Mouse (Mus musculus): ENCODE results near the gene Hfe.
"Not testable (repeated sequence)": the region's sequence is repeated elsewhere in the genome, so short reads cannot be mapped to it uniquely, and the experiment has no call there.

The Hfe gene

GRCm38 (mm10) chr13:23708041-23708440 is 2.6 kb downstream of the Hfe start:
- DNase-seq = no peak

DNA sequence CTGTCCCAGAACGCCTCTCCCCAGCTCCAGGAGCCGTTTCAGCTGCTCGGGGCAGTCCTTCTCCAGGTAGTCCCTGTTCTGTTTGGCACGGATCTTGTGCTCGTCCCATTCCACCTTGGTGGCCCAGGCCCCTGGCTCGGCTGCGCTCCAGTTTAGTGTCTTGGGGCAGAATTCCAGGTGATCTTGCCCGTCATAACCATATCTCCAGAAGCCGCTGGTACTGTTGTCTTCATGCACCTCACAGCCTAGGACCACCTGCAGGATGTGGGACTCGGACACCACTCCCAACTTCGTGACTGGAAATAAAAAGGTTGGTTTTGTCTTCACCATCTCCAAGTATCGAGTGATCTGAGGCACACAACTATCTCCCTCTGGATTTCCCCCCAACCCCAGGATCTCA is 3.9 kb downstream of the Hfe start:
- no peak for DNase-seq

DNA sequence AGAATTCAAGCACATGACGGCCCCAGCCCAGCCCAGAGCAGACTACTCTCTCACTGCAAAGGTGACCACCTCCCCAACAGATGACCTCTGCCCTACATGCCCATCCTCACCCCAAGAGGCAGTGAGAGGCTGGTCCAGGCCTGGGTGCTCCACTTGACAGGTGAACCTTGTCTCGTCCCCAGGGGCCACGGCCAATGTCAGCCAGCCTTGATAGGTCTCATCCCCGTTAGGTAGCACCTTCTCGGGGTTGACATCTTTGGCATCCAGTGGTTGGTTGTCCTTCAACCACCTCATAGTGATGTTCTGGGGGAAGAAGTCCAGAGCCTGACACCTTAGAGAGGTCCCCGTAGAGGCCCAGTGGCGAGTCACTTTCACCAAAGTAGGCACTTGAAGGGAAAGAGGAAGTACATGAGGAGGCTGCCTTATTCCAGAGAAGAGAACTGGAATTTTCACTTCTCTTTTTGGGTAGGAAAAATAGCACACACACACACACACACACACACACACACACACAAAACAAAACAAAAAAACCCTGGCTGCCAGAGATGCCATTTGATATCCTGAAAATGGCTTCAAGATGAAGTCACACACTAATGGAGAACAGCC is 4.8 kb downstream of the Hfe start:
- no peak for DNase-seq

GRCm38 (mm10) chr13:23702801-23703200 is 7.9 kb downstream of the Hfe start:
- not testable (repeated sequence) for DNase-seq

DNA sequence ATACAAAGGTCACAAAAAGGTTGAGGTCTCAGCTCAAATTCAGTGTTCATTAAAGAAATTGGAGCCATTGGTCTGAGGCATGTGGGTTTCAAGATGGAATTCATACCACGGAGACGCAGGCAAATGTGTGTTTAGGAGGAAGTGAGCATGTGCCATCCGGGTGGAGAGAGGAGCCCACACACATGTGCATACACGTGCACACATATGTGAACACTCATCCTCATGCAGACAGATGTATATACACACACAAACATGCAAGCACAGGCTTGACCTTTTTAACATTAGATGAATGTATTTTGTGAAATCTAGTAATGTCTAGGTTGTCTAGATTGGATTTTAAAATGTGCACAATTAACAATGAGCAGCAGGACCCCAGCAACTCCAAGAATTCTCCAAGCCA is 8.4 kb downstream of the Hfe start:
- no peak for DNase-seq

- DNase-seq = peak; percentile 75 to 81
Observed at GRCm38 (mm10) chr13:23700786-23701520, 9.7 kb downstream of the Hfe start.

- DNase-seq = no peak
Observed at GRCm38 (mm10) chr13:23699767-23700166, 10.9 kb downstream of the Hfe start.

DNA sequence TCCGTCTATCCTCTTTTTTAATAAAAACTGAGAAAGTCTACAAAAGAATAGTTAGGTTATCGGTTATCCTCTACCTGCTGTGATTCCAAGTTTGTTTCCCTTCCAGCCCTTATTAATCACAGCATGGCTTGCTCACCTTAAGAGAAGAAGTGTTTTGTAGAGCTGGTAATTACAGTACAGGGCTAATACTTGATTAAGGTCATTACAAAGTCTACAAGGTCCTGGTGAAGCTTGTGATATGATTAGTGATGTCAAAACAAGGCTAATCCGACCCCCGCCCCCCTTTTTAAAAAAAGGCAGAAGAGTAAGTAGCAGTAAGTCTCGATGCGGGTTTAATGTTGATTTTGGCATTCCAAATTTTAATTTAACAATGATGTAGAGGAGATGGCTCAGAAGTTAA is 11.7 kb downstream of the Hfe start:
- DNase-seq = no peak

GRCm38 (mm10) chr13:23698300-23698693 is 12.4 kb downstream of the Hfe start, which contains the start of gene Hist1h4c:
Gene Hist1h4c (minus strand): TSS chr13:23698454.
- DNase-seq = peak; percentile 99

DNA sequence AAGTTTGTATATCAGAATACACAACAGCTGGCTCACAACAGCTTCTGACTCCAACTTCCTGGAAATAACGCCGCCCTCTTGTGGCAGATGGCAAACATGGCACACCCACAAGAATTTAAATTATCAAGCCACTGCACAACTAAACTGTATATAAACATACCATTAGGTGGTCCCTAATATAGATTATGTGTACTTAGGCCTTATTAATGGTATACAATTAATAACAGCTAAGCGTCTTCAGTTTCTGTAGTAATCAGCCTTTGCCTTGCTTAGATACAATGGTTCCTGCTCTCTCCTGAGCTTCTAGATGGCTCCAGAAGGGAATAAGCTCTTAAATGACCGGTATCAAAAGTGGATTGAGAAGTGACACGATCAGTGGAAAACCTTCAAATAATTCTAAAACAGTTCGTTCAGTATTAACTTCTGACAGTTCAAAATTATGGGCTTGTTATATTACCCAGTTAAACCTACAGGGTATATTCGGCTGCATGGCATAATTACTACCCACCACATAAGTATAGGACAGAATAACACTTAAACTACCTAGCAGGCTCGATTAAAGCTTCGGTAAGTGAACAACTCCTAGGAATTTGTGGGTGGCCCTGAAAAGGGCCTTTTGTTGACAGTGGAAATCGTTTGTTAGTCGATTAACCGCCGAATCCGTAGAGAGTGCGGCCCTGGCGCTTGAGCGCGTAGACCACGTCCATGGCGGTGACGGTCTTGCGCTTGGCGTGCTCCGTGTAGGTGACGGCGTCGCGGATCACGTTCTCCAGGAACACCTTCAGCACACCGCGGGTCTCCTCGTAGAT is 13.0 kb downstream of the Hfe start:
- peak; percentile 59 to 63 for DNase-seq

DNA sequence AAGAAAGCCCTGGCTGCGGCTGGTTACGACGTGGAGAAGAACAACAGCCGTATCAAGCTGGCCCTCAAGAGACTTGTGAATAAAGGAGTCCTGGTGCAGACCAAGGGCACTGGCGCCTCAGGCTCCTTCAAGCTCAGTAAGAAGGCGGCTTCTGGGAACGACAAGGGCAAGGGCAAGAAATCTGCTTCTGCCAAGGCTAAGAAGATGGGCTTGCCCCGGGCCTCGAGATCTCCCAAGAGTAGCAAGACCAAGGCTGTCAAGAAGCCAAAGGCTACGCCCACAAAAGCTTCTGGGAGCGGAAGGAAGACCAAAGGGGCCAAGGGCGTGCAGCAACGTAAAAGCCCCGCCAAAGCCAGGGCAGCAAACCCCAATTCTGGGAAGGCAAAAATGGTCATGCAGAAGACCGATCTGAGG is 14.6 kb downstream of the Hfe start:
- no peak for DNase-seq

- DNase-seq = no peak
Observed at GRCm38 (mm10) chr13:23695514-23695913, 15.1 kb downstream of the Hfe start, which contains the start of gene Hist1h1t. Gene Hist1h1t (plus strand): TSS chr13:23695814.

GRCm38 (mm10) chr13:23694956-23695355 is 15.7 kb downstream of the Hfe start:
- no peak for DNase-seq

GRCm38 (mm10) chr13:23693856-23694440 is 16.7 kb downstream of the Hfe start:
- no peak for DNase-seq

- DNase-seq = no peak
Observed at GRCm38 (mm10) chr13:23689459-23689858, 21.2 kb downstream of the Hfe start.

DNA sequence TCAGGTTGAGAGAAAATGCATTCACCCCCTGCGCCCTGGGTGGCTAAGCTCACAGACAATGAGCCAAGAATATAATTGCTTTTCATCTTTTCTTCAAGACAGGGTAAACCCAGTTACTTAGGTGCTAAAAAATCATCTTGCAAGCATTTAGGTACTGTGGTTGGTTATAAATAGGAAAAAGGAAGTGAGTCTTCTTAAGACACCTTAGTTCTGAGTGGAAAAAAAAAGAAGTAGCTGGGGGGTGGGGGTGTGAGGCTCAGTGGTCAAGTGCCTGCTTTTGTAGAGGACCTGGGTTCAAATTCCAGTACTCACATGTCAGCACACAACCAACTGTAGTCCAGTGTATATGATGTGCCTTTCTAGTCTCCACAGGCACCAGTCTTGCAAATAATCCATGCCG is 21.7 kb downstream of the Hfe start:
- DNase-seq = no peak

DNA sequence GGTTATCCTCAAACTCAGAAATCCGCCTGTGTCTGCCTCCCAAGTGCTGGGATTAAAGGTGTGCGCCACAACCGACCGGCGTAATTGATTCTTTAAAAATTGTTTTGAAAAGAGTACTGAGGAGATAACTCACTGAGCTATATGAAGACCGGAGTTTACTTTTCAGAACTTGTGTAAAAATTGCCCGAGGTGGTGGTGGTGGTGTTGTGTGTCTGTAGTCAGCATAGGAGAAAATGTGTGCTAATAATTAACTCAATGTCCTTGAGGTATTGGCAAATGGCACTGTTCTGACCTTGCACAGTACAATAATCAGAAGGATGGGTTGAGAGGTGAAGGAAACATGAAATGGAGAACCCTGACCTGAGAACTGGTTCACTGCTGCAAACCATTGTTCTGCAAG is 22.7 kb downstream of the Hfe start:
- no peak for DNase-seq

DNA sequence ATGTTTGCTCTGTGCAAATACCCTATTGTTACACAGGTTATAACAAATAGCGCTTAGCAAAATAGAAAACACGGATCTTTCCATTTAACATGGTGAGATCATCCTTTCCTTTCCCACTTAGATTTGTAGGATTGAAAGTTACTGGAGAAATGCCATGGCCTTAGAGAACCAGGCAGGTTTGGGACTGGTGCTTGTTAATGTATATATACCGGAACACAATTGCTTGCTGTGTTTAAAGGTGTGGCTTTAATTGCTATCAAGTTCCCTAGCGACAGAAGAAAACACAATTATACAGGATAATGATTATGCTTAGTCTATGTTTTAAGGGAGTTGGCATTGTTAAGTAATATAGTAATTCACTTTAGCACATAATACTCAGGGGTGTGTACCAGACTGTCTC is 23.5 kb downstream of the Hfe start:
- no peak for DNase-seq

DNA sequence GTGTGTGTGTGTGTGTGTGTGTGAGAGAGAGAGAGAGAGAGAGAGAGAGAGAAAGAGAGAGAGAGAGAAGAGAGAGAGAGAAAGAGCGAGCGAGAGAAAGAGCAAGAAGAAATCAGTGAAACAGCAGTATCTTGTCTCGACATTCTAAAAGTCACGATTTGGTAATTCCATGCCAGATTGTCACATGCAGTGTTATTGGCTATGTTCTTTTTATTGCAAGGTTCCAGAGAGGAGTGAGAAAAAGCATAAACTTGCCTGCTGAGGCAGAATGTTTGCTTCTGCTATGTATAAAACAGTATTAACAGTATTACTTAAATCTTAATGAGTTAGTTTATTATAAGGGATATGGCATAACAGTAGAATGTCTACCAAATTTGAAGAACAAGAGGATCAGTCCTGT is 24.7 kb downstream of the Hfe start:
- DNase-seq = no peak

GRCm38 (mm10) chr13:23685121-23685861 is 25.4 kb downstream of the Hfe start:
- peak in 1 of 2 experiments; percentile 50 for DNase-seq

GRCm38 (mm10) chr13:23684295-23684945 is 26.2 kb downstream of the Hfe start:
- peak; percentile 31 to 69 for DNase-seq

- DNase-seq = peak; percentile 86 to 89
Observed at GRCm38 (mm10) chr13:23683755-23684281, 26.8 kb downstream of the Hfe start, which contains the start of the genes Hist1h2ac and Hist1h2bc. Gene Hist1h2ac (minus strand): TSS chr13:23683948. Gene Hist1h2bc (plus strand): TSS chr13:23684199.
